Mouse (Mus musculus) gastrocnemius, postnatal 25 days (tissue): ENCODE measurements around the gene Trip10. TPM values are rescaled to one million over a fixed set of nuclear protein-coding genes. Genes with fewer than 3 reads are reported as not detected.

ENCODE experiments used
- DNase-seq: peaks from one replicate; pipeline ENCODE4 v3.0.0; 2022
- long read RNA-seq, 2 experiments: library from polyadenylated mRNA; stranded (forward); transcript quantifications; one replicate each; pipeline ENCODE4 v2.0.0; 2021
- total RNA-seq, 2 experiments: library from RNA; stranded (reverse); gene quantifications; 1 replicate in 1 of 2; 2 replicates in 1 of 2; pipeline ENCODE4 v1.2.3; 2021

The Trip10 gene
- 100 to 1,000 TPM; 132 to 134 TPM for total RNA-seq
- long read RNA-seq, experiment 1, transcript Trip10-205 (15 exons, 2,136 nt), result major isoform, 42 of 97 reads
- long read RNA-seq, experiment 1, transcript Trip10-202 (15 exons, 1,812 nt), result minor isoform, 21 of 97 reads
- long read RNA-seq, experiment 1, partial matches to known transcripts, result 23 of 97 reads
- long read RNA-seq, experiment 1, other reads (novel, unspliced or antisense), result 8 of 97 reads
- long read RNA-seq, experiment 2, transcript Trip10-205 (15 exons, 2,136 nt), result major isoform, 74 of 162 reads
- long read RNA-seq, experiment 2, transcript Trip10-201 (14 exons, 2,224 nt), result minor isoform, 5 of 162 reads
- long read RNA-seq, experiment 2, transcript Trip10-207 (14 exons, 2,016 nt), result minor isoform, 5 of 162 reads
- long read RNA-seq, experiment 2, transcript Trip10-202 (15 exons, 1,812 nt), result minor isoform, 38 of 162 reads
- long read RNA-seq, experiment 2, partial matches to known transcripts, result 11 of 162 reads
- long read RNA-seq, experiment 2, other reads (novel, unspliced or antisense), result 29 of 162 reads

- peak; percentile 95 for DNase-seq
Measured at GRCm38 (mm10) chr17:57249186-57250181, at the start of gene Trip10. Gene Trip10 (plus strand): TSS chr17:57249455.

GRCm38 (mm10) chr17:57201841-57202724 lies 47.2 kb upstream of the Trip10 start:
- DNase-seq, result no peak

GRCm38 (mm10) chr17:57207938-57208337 lies 41.3 kb upstream of the Trip10 start:
- DNase-seq, result no peak

GRCm38 (mm10) chr17:57209330-57209729 lies 39.9 kb upstream of the Trip10 start:
- no peak for DNase-seq

- DNase-seq, result no peak
Measured at GRCm38 (mm10) chr17:57211501-57211900, 37.8 kb upstream of the Trip10 start.

- no peak for DNase-seq
Measured at GRCm38 (mm10) chr17:57214676-57215387, 34.4 kb upstream of the Trip10 start.

- no peak for DNase-seq
Measured at GRCm38 (mm10) chr17:57218335-57218900, 30.8 kb upstream of the Trip10 start.

- peak; percentile 66 for DNase-seq
Measured at GRCm38 (mm10) chr17:57219167-57219883, 29.9 kb upstream of the Trip10 start.

GRCm38 (mm10) chr17:57219884-57220207 lies 29.4 kb upstream of the Trip10 start:
- DNase-seq, result no peak

GRCm38 (mm10) chr17:57221911-57222310 lies 27.3 kb upstream of the Trip10 start:
- DNase-seq, result no peak

GRCm38 (mm10) chr17:57223313-57223712 lies 25.9 kb upstream of the Trip10 start:
- DNase-seq, result no peak

GRCm38 (mm10) chr17:57227468-57227867 lies 21.8 kb upstream of the Trip10 start:
- no peak for DNase-seq

- DNase-seq, result no peak
Measured at GRCm38 (mm10) chr17:57228014-57228413, 21.2 kb upstream of the Trip10 start, which contains the start of gene C3. Gene C3 (minus strand): TSS chr17:57228136.

GRCm38 (mm10) chr17:57228873-57229272 lies 20.4 kb upstream of the Trip10 start:
- no peak for DNase-seq

- DNase-seq, result no peak
Measured at GRCm38 (mm10) chr17:57229851-57230727, 19.2 kb upstream of the Trip10 start.

GRCm38 (mm10) chr17:57230728-57231125 lies 18.5 kb upstream of the Trip10 start:
- DNase-seq, result no peak

- DNase-seq, result no peak
Measured at GRCm38 (mm10) chr17:57231321-57231771, 17.9 kb upstream of the Trip10 start.

- DNase-seq, result no peak
Measured at GRCm38 (mm10) chr17:57232200-57232599, 17.1 kb upstream of the Trip10 start.

GRCm38 (mm10) chr17:57233038-57233437 lies 16.2 kb upstream of the Trip10 start:
- no peak for DNase-seq
